Mouse (Mus musculus) stomach, postnatal 0 days (tissue): ENCODE results near the gene Sptbn1.

Experiments
- CTCF ChIP-seq: IDR thresholded peaks from 2 replicates; pipeline ENCODE4 v1.5.1; 2016; ENCODE audit warnings: antibody characterized with exemption, low read depth, mild to moderate bottlenecking, moderate library complexity
- EP300 ChIP-seq: optimal IDR thresholded peaks from 2 replicates; pipeline ENCODE3; 2016; ENCODE audit warnings: antibody characterized with exemption

GRCm38 (mm10) chr11:30275436-30276031, 7.6 kb upstream of the Sptbn1 start:
- no peak for TF ChIP-seq EP300
- TF ChIP-seq CTCF, result no peak
